Mouse (Mus musculus): ENCODE data around the gene Cradd. TPM values are rescaled to one million over a fixed set of nuclear protein-coding genes. Genes with fewer than 3 reads are reported as not detected.

Gene Cradd
- polyA plus RNA-seq, 1 experiment = 4.0 TPM

DNA sequence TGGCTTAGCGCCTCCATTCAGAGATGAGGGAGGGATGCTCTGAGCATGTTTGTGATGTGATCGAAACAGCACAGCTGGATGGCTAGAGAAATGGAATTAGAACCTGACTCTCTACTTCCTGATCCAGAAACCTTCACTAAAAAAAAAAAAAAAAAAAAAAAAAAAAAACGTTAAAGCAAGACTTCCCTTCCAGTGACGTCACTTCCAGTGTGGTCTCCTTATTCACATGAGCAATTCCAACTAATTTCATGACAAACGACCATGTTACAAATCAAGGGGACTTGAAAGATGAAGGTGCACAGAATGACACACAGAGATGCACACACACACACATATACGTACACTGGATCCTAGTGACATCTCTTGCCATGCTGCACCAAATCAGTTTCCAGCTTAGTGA is 25.4 kb downstream of the Cradd start:
- TF ChIP-seq POLR2A (IDR thresholded peaks at IDR 0.05; ENCODE audit: control insufficient read depth, low read depth, low read length) = no peak
- TF ChIP-seq CTCF (IDR thresholded peaks at IDR 0.05; ENCODE audit: control insufficient read depth, insufficient read depth, insufficient replicate concordance, low read depth, low read length) = no peak
- Histone ChIP-seq H3K4me1 (ENCODE audit: control insufficient read depth, insufficient read depth, low read length) (no peaks in the 10 kb centered on the region), H3K36me3 (ENCODE audit: control insufficient read depth, insufficient read depth, low read length) (no peaks in the 10 kb centered on the region), H3K27me3 (ENCODE audit: control insufficient read depth, insufficient read depth, low read length) (no peaks in the 10 kb centered on the region), H3K27ac (ENCODE audit: control insufficient read depth, insufficient read depth, low read depth, low read length) (no peak overlapping the region), H3K4me3 (ENCODE audit: control insufficient read depth, low read depth, low read length) (no peak overlapping the region)

- Histone ChIP-seq H3K27me3 (ENCODE audit: control insufficient read depth, insufficient read depth, low read length) (no peaks in the 10 kb centered on the region), H3K4me1 (ENCODE audit: control insufficient read depth, insufficient read depth, low read length) (no peaks in the 10 kb centered on the region), H3K36me3 (ENCODE audit: control insufficient read depth, insufficient read depth, low read length) (no peaks in the 10 kb centered on the region), H3K4me3 (ENCODE audit: control insufficient read depth, low read depth, low read length) (no peak overlapping the region), H3K27ac (ENCODE audit: control insufficient read depth, insufficient read depth, low read depth, low read length) (no peak overlapping the region)
- no peak for TF ChIP-seq CTCF (IDR thresholded peaks at IDR 0.05; ENCODE audit: control insufficient read depth, insufficient read depth, insufficient replicate concordance, low read depth, low read length)
- TF ChIP-seq POLR2A (IDR thresholded peaks at IDR 0.05; ENCODE audit: control insufficient read depth, low read depth, low read length) = no peak
These were observed 26.2 kb downstream of the Cradd start for GRCm38 (mm10) chr10:95297690-95298104.

DNA sequence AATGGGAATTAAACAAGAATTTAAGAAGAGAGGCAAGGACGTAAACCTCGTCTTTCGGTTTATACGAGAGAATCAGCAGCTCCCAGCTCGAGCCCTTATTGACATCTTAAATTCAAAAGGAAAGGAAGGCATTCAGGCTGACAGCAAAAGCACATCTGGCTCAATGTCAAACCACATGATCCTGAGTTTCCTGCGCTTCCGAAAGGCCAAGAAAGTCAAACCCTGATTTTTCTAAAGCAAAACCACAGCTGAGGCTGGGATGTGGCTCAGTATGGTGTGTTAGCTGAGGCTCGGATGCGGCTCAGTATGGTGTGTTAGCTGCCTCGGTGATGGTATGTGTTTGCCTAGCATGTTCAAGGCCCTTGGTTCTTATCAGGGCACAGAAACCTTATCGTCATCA is 26.9 kb downstream of the Cradd start:
- no peak overlapping the region for H3K4me3 ChIP-seq (ENCODE audit: control insufficient read depth, low read depth, low read length)
- no peaks in the 10 kb centered on the region for H3K4me1 ChIP-seq (ENCODE audit: control insufficient read depth, insufficient read depth, low read length)
- H3K27ac ChIP-seq (ENCODE audit: control insufficient read depth, insufficient read depth, low read depth, low read length) = no peak overlapping the region
- TF ChIP-seq CTCF (IDR thresholded peaks at IDR 0.05; ENCODE audit: control insufficient read depth, insufficient read depth, insufficient replicate concordance, low read depth, low read length) = no peak
- no peak for TF ChIP-seq POLR2A (IDR thresholded peaks at IDR 0.05; ENCODE audit: control insufficient read depth, low read depth, low read length)
- no peaks in the 10 kb centered on the region for H3K36me3 ChIP-seq (ENCODE audit: control insufficient read depth, insufficient read depth, low read length)
- H3K27me3 ChIP-seq (ENCODE audit: control insufficient read depth, insufficient read depth, low read length) = no peaks in the 10 kb centered on the region

DNA sequence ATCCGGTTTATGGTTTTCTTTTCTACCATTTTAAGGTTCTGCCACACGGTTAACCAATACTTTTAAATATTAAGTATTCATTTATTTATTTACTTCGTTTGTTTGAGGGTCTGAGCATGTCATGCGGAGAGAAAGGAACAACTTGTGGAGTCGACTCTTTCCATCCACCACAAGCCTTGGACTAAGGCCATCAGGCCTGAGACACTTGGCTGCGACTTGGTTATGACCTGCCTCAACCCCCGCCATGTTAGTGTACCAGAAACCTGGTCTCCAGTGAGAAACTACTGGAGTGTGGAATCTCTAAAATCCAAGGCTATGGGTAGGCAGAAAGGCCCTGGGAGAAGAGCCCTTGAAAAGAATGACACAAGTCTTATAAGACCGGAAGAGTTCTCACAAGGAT is 30.7 kb downstream of the Cradd start:
- H3K36me3 ChIP-seq (ENCODE audit: control insufficient read depth, insufficient read depth, low read length) = no peaks in the 10 kb centered on the region
- H3K27me3 ChIP-seq (ENCODE audit: control insufficient read depth, insufficient read depth, low read length) = no peaks in the 10 kb centered on the region
- no peak overlapping the region for H3K4me3 ChIP-seq (ENCODE audit: control insufficient read depth, low read depth, low read length)
- no peak for TF ChIP-seq CTCF (IDR thresholded peaks at IDR 0.05; ENCODE audit: control insufficient read depth, insufficient read depth, insufficient replicate concordance, low read depth, low read length)
- no peak for TF ChIP-seq POLR2A (IDR thresholded peaks at IDR 0.05; ENCODE audit: control insufficient read depth, low read depth, low read length)
- no peak overlapping the region for H3K27ac ChIP-seq (ENCODE audit: control insufficient read depth, insufficient read depth, low read depth, low read length)
- H3K4me1 ChIP-seq (ENCODE audit: control insufficient read depth, insufficient read depth, low read length) = no peaks in the 10 kb centered on the region; the same call in 1 of the 2 replicates

DNA sequence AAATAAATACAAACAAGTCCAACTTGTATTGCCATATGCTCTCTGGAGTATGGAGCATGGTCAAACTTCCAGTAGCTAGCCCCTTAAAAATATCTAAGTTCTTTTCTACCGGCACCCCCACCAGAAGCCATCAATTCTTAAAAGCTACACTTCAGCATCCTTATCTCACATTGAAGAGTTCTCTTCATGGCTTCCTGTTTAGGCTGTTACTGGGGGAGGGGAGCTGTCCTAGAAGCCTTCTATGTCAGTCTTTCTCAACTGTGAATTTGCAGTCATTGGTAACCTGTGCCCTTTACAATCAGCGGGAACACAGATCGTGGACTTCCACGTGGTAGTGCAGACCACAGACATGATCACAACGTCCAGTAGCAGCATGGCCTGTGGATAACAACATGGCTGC is 31.7 kb downstream of the Cradd start:
- Histone ChIP-seq H3K4me3 (ENCODE audit: control insufficient read depth, low read depth, low read length) (no peak overlapping the region), H3K27ac (ENCODE audit: control insufficient read depth, insufficient read depth, low read depth, low read length) (no peak overlapping the region), H3K36me3 (ENCODE audit: control insufficient read depth, insufficient read depth, low read length) (no peaks in the 10 kb centered on the region), H3K4me1 (ENCODE audit: control insufficient read depth, insufficient read depth, low read length) (no peaks in the 10 kb centered on the region; the same call in 1 of the 2 replicates), H3K27me3 (ENCODE audit: control insufficient read depth, insufficient read depth, low read length) (no peaks in the 10 kb centered on the region)
- no peak for TF ChIP-seq CTCF (IDR thresholded peaks at IDR 0.05; ENCODE audit: control insufficient read depth, insufficient read depth, insufficient replicate concordance, low read depth, low read length)
- no peak for TF ChIP-seq POLR2A (IDR thresholded peaks at IDR 0.05; ENCODE audit: control insufficient read depth, low read depth, low read length)

- Histone ChIP-seq H3K27ac (ENCODE audit: control insufficient read depth, insufficient read depth, low read depth, low read length) (0 out of 2 replicates have a peak overlapping the region, but pooled peaks have one; percentile 13), H3K4me1 (ENCODE audit: control insufficient read depth, insufficient read depth, low read length) (no peaks in the 10 kb centered on the region; the same call in 1 of the 2 replicates), H3K27me3 (ENCODE audit: control insufficient read depth, insufficient read depth, low read length) (no peaks in the 10 kb centered on the region), H3K36me3 (ENCODE audit: control insufficient read depth, insufficient read depth, low read length) (no peaks in the 10 kb centered on the region), H3K4me3 (ENCODE audit: control insufficient read depth, low read depth, low read length) (no peak overlapping the region)
- TF ChIP-seq CTCF (IDR thresholded peaks at IDR 0.05; ENCODE audit: control insufficient read depth, insufficient read depth, insufficient replicate concordance, low read depth, low read length) = no peak
- no peak for TF ChIP-seq POLR2A (IDR thresholded peaks at IDR 0.05; ENCODE audit: control insufficient read depth, low read depth, low read length)
These were observed 32.6 kb downstream of the Cradd start for GRCm38 (mm10) chr10:95291133-95291876.

DNA sequence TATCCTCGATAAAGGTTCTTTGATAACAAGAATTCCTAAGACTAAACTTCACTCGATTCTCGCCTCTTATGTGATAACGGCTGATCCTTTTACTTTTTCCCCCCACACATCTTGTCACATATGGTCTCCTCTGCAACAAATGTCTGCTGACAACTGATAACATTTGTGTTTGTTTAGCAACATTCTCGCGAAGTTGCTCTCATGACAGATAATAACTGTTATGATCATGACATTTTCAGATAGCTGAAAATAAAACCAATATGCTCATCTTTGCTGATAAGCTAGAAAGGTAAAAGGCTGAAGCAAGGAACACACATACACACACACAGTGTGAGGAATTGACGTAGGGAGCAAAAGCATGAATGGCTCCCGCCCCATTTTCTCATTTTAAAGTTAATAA is 34.1 kb downstream of the Cradd start:
- Histone ChIP-seq H3K27me3 (ENCODE audit: control insufficient read depth, insufficient read depth, low read length) (no peaks in the 10 kb centered on the region), H3K36me3 (ENCODE audit: control insufficient read depth, insufficient read depth, low read length) (no peaks in the 10 kb centered on the region), H3K4me3 (ENCODE audit: control insufficient read depth, low read depth, low read length) (no peak overlapping the region), H3K27ac (ENCODE audit: control insufficient read depth, insufficient read depth, low read depth, low read length) (no peak overlapping the region), H3K4me1 (ENCODE audit: control insufficient read depth, insufficient read depth, low read length) (no peaks in the 10 kb centered on the region; the same call in 1 of the 2 replicates)
- TF ChIP-seq POLR2A (IDR thresholded peaks at IDR 0.05; ENCODE audit: control insufficient read depth, low read depth, low read length) = no peak
- no peak for TF ChIP-seq CTCF (IDR thresholded peaks at IDR 0.05; ENCODE audit: control insufficient read depth, insufficient read depth, insufficient replicate concordance, low read depth, low read length)

Data from testis, adult 2 months (tissue).